Comparison of ENCODE assay signal across 19 mouse cellular contexts in the genomic region with DNA sequence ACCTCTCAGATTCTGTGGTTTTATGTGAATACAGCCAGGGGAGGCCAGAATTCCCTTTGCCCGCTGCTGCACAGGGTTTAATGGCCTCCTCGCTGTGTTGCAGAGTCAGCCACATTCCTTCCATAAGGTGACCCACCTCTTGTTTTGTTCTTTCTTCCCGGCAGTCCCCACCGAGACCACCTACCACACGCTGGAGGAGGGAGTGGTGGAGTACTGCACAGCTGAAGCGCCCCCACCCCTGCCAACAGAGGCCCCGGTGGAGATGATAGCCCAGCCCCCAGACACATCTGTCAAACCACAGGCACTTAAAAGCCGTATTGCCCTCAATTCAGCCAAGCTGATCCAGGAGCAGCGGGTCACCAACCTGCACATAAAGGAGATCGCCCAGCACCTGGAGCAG. TPM values are rescaled to one million over a fixed set of nuclear protein-coding genes. Genes with fewer than 3 reads are reported as not detected.
DNase-seq lines count a peak whose midpoint lies in the region; ATAC-seq and TF ChIP-seq lines count a peak whose summit lies in the region.
"Had no signal": no experiment of that assay in that cellular context is flagged by ENCODE, and none has a peak within 500 bp of the region (broad histone marks: within the 10 kb centered on the region; RNA-seq: fewer than 3 reads in every experiment).

No protein-coding gene starts in this region.

- peak overlapping the region; percentile 40 for H3K27ac ChIP-seq in heart, embryonic 15.5 days
- H3K27ac ChIP-seq in neural tube, embryonic 13.5 days (replicated peaks): peak overlapping the region; percentile 33
- H3K27ac ChIP-seq in cerebellum, adult 2 months (ENCODE audit: insufficient read depth, low read length): no peak overlapping the region
- H3K27ac ChIP-seq: forebrain, embryonic 13.5 days; heart, adult 2 months; hindbrain, embryonic 12.5 days; kidney, postnatal 0 days; limb, embryonic 15.5 days had no signal

- DNase-seq in heart, postnatal 10 days: no peak
- DNase-seq in neural tube, embryonic 10.5 days (ENCODE audit: extremely low spot score, low spot score): no peak
- peak; percentile 72 for DNase-seq in R1 (ENCODE audit: low read depth, low spot score)
- DNase-seq in cerebellum, adult 2 months: no peak
- DNase-seq in cerebellum, adult 11-12 months: no peak
- DNase-seq: cerebellum, adult 8-10 months; gastrocnemius, postnatal 25 days; heart, adult 2 months; kidney, adult 18-20 months; liver, postnatal 0 days; right cerebral cortex, postnatal 4 days had no signal

- H3K4me1 ChIP-seq in heart, embryonic 15.5 days (replicated peaks): peaks cover 47% of the 10 kb centered on the region
- H3K4me1 ChIP-seq in neural tube, embryonic 13.5 days (replicated peaks): peaks cover 43% of the 10 kb centered on the region
- peaks cover 10% of the 10 kb centered on the region; the same call in 1 of the 2 replicates for H3K4me1 ChIP-seq in cerebellum, adult 2 months (ENCODE audit: control insufficient read depth, insufficient read depth, low read length)

- 0 out of 2 replicates have a peak overlapping the region, but pooled peaks have one; percentile 11 for H3K9ac ChIP-seq in heart, embryonic 15.5 days
- no peak overlapping the region for H3K9ac ChIP-seq in neural tube, embryonic 13.5 days
- H3K9ac ChIP-seq: forebrain, embryonic 13.5 days; hindbrain, embryonic 12.5 days; limb, embryonic 15.5 days; liver, postnatal 0 days had no signal

- intact Hi-C loops in heart, postnatal 10 days (cut with DNase I): loop anchor here (5.0 kb wide), 1 partner anchor 37 kb away; no protein-coding TSS in a partner anchor

- TF ChIP-seq CTCF in cerebellum, adult 2 months (IDR thresholded peaks at IDR 0.05; ENCODE audit: borderline replicate concordance, insufficient read depth, low read depth, low read length): no peak

- peak overlapping the region; percentile 17; the same call in 1 of the 2 replicates for H3K4me2 ChIP-seq in heart, embryonic 15.5 days
- no peak overlapping the region for H3K4me2 ChIP-seq in neural tube, embryonic 13.5 days
- H3K4me2 ChIP-seq: forebrain, embryonic 13.5 days; hindbrain, embryonic 12.5 days; limb, embryonic 15.5 days; midbrain, embryonic 11.5 days had no signal

- WGBS in heart, embryonic 15.5 days: 75% methylated on average over 10 of the region's 10 CpGs
- 53% methylated on average over 10 of the region's 10 CpGs for WGBS in neural tube, embryonic 13.5 days
- 86% methylated on average over 10 of the region's 10 CpGs for WGBS in cerebellum, adult 2 months

- H3K36me3 ChIP-seq in heart, embryonic 15.5 days: 0 out of 2 replicates have a peak, but pooled peaks cover 3% of the 10 kb centered on the region
- peaks cover 14% of the 10 kb centered on the region; the same call in 1 of the 2 replicates for H3K36me3 ChIP-seq in neural tube, embryonic 13.5 days

- no peak overlapping the region for H3K4me3 ChIP-seq in heart, embryonic 15.5 days
- H3K4me3 ChIP-seq in neural tube, embryonic 13.5 days: no peak overlapping the region
- H3K4me3 ChIP-seq in cerebellum, adult 2 months (replicated peaks; ENCODE audit: insufficient read depth, low read depth, low read length): no peak overlapping the region
- H3K4me3 ChIP-seq: forebrain, embryonic 13.5 days; heart, adult 2 months; hindbrain, embryonic 12.5 days; limb, embryonic 15.5 days had no signal

- TF ChIP-seq POLR2A in cerebellum, adult 2 months (IDR thresholded peaks at IDR 0.05; ENCODE audit: borderline replicate concordance, insufficient read depth, low read length): no peak

- no peak for ATAC-seq in heart, embryonic 15.5 days (replicated peaks; ENCODE audit: insufficient number of reproducible peaks, insufficient read depth, low FRiP score, low read depth)
- no peak for ATAC-seq in neural tube, embryonic 13.5 days (ENCODE audit: low read depth)
- ATAC-seq: forebrain, embryonic 13.5 days; liver, postnatal 0 days had no signal

- no peaks in the 10 kb centered on the region for H3K9me3 ChIP-seq in heart, embryonic 15.5 days (replicated peaks)
- no peaks in the 10 kb centered on the region for H3K9me3 ChIP-seq in neural tube, embryonic 13.5 days
- H3K9me3 ChIP-seq: forebrain, embryonic 13.5 days; G1E; hindbrain, embryonic 12.5 days; limb, embryonic 15.5 days had no signal

- no peaks in the 10 kb centered on the region for H3K27me3 ChIP-seq in heart, embryonic 15.5 days
- no peaks in the 10 kb centered on the region for H3K27me3 ChIP-seq in neural tube, embryonic 13.5 days
- no peaks in the 10 kb centered on the region for H3K27me3 ChIP-seq in cerebellum, adult 2 months (ENCODE audit: control insufficient read depth, insufficient read depth, low read length)
- H3K27me3 ChIP-seq: forebrain, embryonic 13.5 days; hindbrain, embryonic 12.5 days; limb, embryonic 15.5 days had no signal

RNA-seq across cellular contexts. Expression of a gene that starts 3.4 kb away (rescaled TPM):
- 9.1 and 12.1 TPM in 2 replicates for polyA plus RNA-seq in heart, embryonic 15.5 days (2015; fragmentation: Nextera tagmentation; extraction: Ambion mirVana)
- 10 to 100 TPM; 10.1 to 13.5 TPM for total RNA-seq in heart, postnatal 10 days (2021)
- polyA plus RNA-seq in neural tube, embryonic 13.5 days (2015; fragmentation: Nextera tagmentation; extraction: Ambion mirVana): 49.8 and 49.9 TPM in 2 replicates
- 67.0 and 76.2 TPM in 2 replicates for polyA plus RNA-seq in cerebellum, adult 2 months (2012; rRNA removed)

RNA-seq across cellular contexts. Expression of a gene that starts 4.4 kb away (rescaled TPM):
- polyA plus RNA-seq in heart, embryonic 15.5 days (2015; fragmentation: Nextera tagmentation; extraction: Ambion mirVana): 4.0 and 5.1 TPM in 2 replicates
- total RNA-seq in heart, postnatal 10 days (2021): 1 to 10 TPM; 3.2 to 4.4 TPM
- polyA plus RNA-seq in neural tube, embryonic 13.5 days (2015; fragmentation: Nextera tagmentation; extraction: Ambion mirVana): 5.1 and 5.6 TPM in 2 replicates
- polyA plus RNA-seq in cerebellum, adult 2 months (2012; rRNA removed): 3.3 TPM in 2 replicates

RNA-seq across cellular contexts. Expression of a gene that starts 58.9 kb away (rescaled TPM):
- polyA plus RNA-seq in heart, embryonic 15.5 days (2015; fragmentation: Nextera tagmentation; extraction: Ambion mirVana): 38.2 and 41.8 TPM in 2 replicates
- 10 to 100 TPM; 63.4 to 70.0 TPM for total RNA-seq in heart, postnatal 10 days (2021)
- 44.3 and 46.0 TPM in 2 replicates for polyA plus RNA-seq in neural tube, embryonic 13.5 days (2015; fragmentation: Nextera tagmentation; extraction: Ambion mirVana)
- polyA plus RNA-seq in cerebellum, adult 2 months (2012; rRNA removed): 60.9 and 61.1 TPM in 2 replicates
